Mouse (Mus musculus): ENCODE results near the gene Ifit2. TPM values are rescaled to one million over a fixed set of nuclear protein-coding genes. Genes with fewer than 3 reads are reported as not detected.
"Not testable (repeated sequence)": the region's sequence is repeated elsewhere in the genome, so short reads cannot be mapped to it uniquely, and the experiment has no call there.

Ifit2 gene
- polyA plus RNA-seq, 1 experiment from 2014 or later = 10.9 TPM

DNA sequence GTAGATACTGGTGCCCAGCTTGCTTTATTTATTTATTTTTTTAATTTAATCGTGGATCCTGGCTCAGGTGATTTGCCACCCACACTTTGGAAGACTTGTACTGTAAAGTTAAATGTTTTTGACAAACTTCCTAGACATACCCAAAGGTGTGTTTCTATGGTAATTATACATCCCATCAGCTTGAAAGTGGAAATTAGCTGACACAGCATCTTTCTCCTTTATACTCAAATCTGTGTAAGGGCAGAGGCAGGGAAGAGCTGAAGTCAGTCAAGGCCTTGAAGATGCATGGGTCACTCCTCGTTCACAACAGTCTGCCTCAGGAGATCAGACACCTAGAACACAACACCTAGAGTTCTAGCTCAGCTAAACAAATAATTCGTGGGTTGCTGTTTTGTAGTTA, 59.6 kb downstream of the Ifit2 start:
- 74% methylated on average over 3 of the region's 3 CpGs for WGBS
- not testable (repeated sequence) for H3K27ac ChIP-seq; ATAC-seq (ENCODE audit: low FRiP score, low read depth); H3K4me3 ChIP-seq; H3K27me3 ChIP-seq; H3K4me2 ChIP-seq (replicated peaks); H3K9me3 ChIP-seq; H3K36me3 ChIP-seq; H3K9ac ChIP-seq
- peaks cover 11% of the 10 kb centered on the region for H3K4me1 ChIP-seq

GRCm38 (mm10) chr19:34612243-34613001, 61.9 kb downstream of the Ifit2 start:
- WGBS = 77% methylated on average over 5 of the region's 11 CpGs
- H3K27me3 ChIP-seq; H3K4me2 ChIP-seq (replicated peaks); H3K36me3 ChIP-seq; H3K9me3 ChIP-seq; H3K9ac ChIP-seq; H3K4me3 ChIP-seq; ATAC-seq (ENCODE audit: low FRiP score, low read depth); H3K4me1 ChIP-seq; H3K27ac ChIP-seq: not testable (repeated sequence)

DNA sequence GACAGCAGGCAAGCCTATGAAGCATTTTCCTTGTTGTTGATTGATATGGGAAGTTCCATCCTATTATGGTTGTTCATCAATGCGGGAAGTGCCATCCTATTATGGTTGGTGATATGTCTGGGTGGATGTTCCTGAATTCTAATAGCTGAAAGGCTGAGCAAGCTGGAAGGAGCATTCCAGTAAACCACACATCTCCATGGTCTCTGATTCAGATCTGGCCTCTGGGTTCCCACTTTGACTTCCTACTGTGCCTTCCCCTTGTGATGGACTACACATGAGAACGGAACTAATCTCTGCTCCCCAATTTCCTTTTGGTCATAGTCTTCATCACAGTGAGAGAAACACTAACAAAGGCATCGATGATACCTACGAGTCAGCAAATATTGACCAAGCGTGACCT, 70.4 kb downstream of the Ifit2 start:
- no peak overlapping the region for H3K4me3 ChIP-seq
- no peaks in the 10 kb centered on the region for H3K4me1 ChIP-seq
- WGBS = 89% methylated on average over 5 of the region's 5 CpGs
- no peaks in the 10 kb centered on the region for H3K9me3 ChIP-seq
- no peaks in the 10 kb centered on the region for H3K27me3 ChIP-seq
- no peak overlapping the region for H3K27ac ChIP-seq
- no peaks in the 10 kb centered on the region for H3K36me3 ChIP-seq
- H3K4me2 ChIP-seq (replicated peaks) = no peak overlapping the region
- no peak for ATAC-seq (ENCODE audit: low FRiP score, low read depth)
- H3K9ac ChIP-seq = no peak overlapping the region

DNA sequence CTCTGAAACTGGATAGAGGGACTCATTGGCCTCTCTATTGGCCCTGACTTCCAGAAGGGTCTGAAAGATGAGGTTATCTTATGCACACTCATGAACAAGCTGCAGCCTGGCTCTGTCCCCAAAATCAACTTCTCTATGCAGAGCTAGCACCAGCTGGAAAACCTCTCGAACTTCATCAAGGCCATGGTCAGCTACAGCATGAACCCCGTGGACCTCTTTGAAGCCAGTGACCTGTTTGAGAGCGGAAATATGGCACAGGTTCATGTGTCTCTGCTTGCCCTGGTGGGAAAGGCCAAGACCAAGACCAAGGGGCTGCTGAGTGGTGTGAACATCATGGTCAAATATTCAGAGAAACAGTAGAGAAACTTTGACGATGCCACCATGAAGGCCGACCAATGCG, 73.3 kb downstream of the Ifit2 start:
- WGBS = 93% methylated on average over 6 of the region's 6 CpGs

DNA sequence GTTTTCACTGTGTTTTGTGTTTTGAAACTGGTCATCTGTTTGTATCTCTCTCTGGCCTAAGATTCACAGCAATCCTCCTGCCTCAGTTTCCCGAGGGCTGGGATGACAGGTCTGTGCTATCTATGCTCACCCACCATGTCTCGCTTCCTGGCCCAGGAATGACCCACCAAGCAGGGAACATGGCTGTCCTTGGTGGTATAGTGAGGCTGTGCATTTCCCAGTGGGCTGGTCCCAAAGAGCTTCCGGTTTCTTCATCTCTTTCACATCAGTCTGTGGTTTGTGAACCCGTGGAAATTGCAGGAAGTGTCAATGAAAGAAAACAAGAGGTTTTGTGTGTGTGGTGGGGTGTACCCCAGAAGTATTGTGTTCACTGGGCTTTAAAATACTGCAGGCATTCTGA, 74.2 kb downstream of the Ifit2 start:
- no peak for ATAC-seq (ENCODE audit: low FRiP score, low read depth)
- WGBS = 82% methylated on average over 4 of the region's 4 CpGs
- Histone ChIP-seq H3K9me3 (no peaks in the 10 kb centered on the region), H3K4me3 (no peak overlapping the region), H3K4me1 (no peaks in the 10 kb centered on the region), H3K4me2 (replicated peaks) (no peak overlapping the region), H3K27ac (no peak overlapping the region), H3K36me3 (no peaks in the 10 kb centered on the region), H3K27me3 (no peaks in the 10 kb centered on the region), H3K9ac (no peak overlapping the region)

More for the DNA sequence above, 73.3 kb downstream of the Ifit2 start:
- Histone ChIP-seq H3K4me2 (replicated peaks) (no peak overlapping the region), H3K9me3 (no peaks in the 10 kb centered on the region), H3K4me1 (no peaks in the 10 kb centered on the region), H3K4me3 (no peak overlapping the region), H3K27ac (no peak overlapping the region), H3K27me3 (no peaks in the 10 kb centered on the region), H3K36me3 (no peaks in the 10 kb centered on the region), H3K9ac (no peak overlapping the region)
- no peak for ATAC-seq (ENCODE audit: low FRiP score, low read depth)

Other genes starting within 250 kb of the Ifit2 start
- 16.4 and 17.5 TPM in 2 replicates for gene Ch25h, start 75.5 kb upstream of the Ifit2 start, polyA plus RNA-seq (2015; fragmentation: Nextera tagmentation; extraction: Ambion mirVana)
- 42.0 and 46.0 TPM in 2 replicates for gene Lipa, start 23.2 kb upstream of the Ifit2 start, polyA plus RNA-seq (2015; fragmentation: Nextera tagmentation; extraction: Ambion mirVana)
- 1.7 and 3.6 TPM in 2 replicates for gene Ifit3, start 32.8 kb downstream of the Ifit2 start, polyA plus RNA-seq (2015; fragmentation: Nextera tagmentation; extraction: Ambion mirVana)
- gene Ifit1bl1, start 51.3 kb downstream of the Ifit2 start, polyA plus RNA-seq (2015; fragmentation: Nextera tagmentation; extraction: Ambion mirVana) = 0.59 and 0.64 TPM in 2 replicates
- 0.70 and 0.78 TPM in 2 replicates for gene Ifit3b, start 57.3 kb downstream of the Ifit2 start, polyA plus RNA-seq (2015; fragmentation: Nextera tagmentation; extraction: Ambion mirVana)
- 0.23 and 0.36 TPM in 2 replicates for gene Ifit1bl2, start 90.0 kb downstream of the Ifit2 start, polyA plus RNA-seq (2015; fragmentation: Nextera tagmentation; extraction: Ambion mirVana)
- gene Ifit1, start 90.2 kb downstream of the Ifit2 start, polyA plus RNA-seq (2015; fragmentation: Nextera tagmentation; extraction: Ambion mirVana) = 0.60 and 0.88 TPM in 2 replicates
- gene Slc16a12, start 196.6 kb downstream of the Ifit2 start, polyA plus RNA-seq (2015; fragmentation: Nextera tagmentation; extraction: Ambion mirVana) = 0.55 and 0.61 TPM in 2 replicates